In genomic region chr3:148682445-148682994, GRCm38 (mm10) we compare ENCODE assay signal across 15 mouse cellular contexts.
"Had no signal": no experiment of that assay in that cellular context is flagged by ENCODE, and none has a peak within 500 bp of the region (broad histone marks: within the 10 kb centered on the region; RNA-seq: fewer than 3 reads in every experiment).

No protein-coding gene starts in this region.

- H3K4me2 ChIP-seq: liver, embryonic 13.5 days; midbrain, embryonic 11.5 days; neural tube, embryonic 13.5 days; stomach, embryonic 15.5 days had no signal

- H3K36me3 ChIP-seq: limb, embryonic 10.5 days; liver, embryonic 13.5 days; neural tube, embryonic 13.5 days; stomach, embryonic 15.5 days had no signal

- H3K4me3 ChIP-seq: left cerebral cortex, adult 2 months; limb, embryonic 10.5 days; liver, embryonic 13.5 days; megakaryocyte, embryonic 14.5 days; neural tube, embryonic 13.5 days; stomach, embryonic 15.5 days had no signal

- H3K27ac ChIP-seq: left cerebral cortex, adult 2 months; limb, embryonic 10.5 days; liver, embryonic 13.5 days; macrophage; neural tube, embryonic 13.5 days; stomach, embryonic 15.5 days had no signal

- ATAC-seq: liver, postnatal 0 days; lung, postnatal 0 days; midbrain, embryonic 16.5 days had no signal

- DNase-seq: kidney, postnatal 25 days; liver, embryonic 13.5 days; liver, postnatal 0 days; right cerebral cortex, postnatal 14 days; thymus, adult 2 months; thymus, postnatal 25 days had no signal

- H3K4me1 ChIP-seq: limb, embryonic 10.5 days; liver, embryonic 13.5 days; megakaryocyte, embryonic 14.5 days; neural tube, embryonic 13.5 days; stomach, embryonic 15.5 days had no signal

- H3K9ac ChIP-seq: liver, embryonic 13.5 days; liver, postnatal 0 days; neural tube, embryonic 13.5 days; stomach, embryonic 15.5 days had no signal

- H3K27me3 ChIP-seq: liver, embryonic 13.5 days; megakaryocyte, embryonic 14.5 days; neural tube, embryonic 13.5 days; stomach, embryonic 15.5 days had no signal

- H3K9me3 ChIP-seq: limb, embryonic 10.5 days; liver, embryonic 13.5 days; megakaryocyte, embryonic 14.5 days; neural tube, embryonic 13.5 days; stomach, embryonic 15.5 days had no signal
